Mouse (Mus musculus) C2C12 (cell line): ENCODE data around the gene Slc25a12.

Experiments used
- CEBPB ChIP-seq: IDR thresholded peaks from one replicate; pipeline ENCODE4 v1.6.1; 2011; ENCODE audit warnings: low read depth, mild to moderate bottlenecking, control low read depth, moderate library complexity
- CTCF ChIP-seq: IDR thresholded peaks from one replicate; pipeline ENCODE4 v1.5.1; 2011; ENCODE audit not compliant: control insufficient read depth, insufficient read depth, insufficient read length
- MAX ChIP-seq: IDR thresholded peaks from one replicate; pipeline ENCODE4 v1.6.1; 2011; ENCODE audit warnings: mild to moderate bottlenecking, control low read depth
- MYOG ChIP-seq: IDR thresholded peaks from one replicate; pipeline ENCODE4 v1.6.1; 2011; ENCODE audit not compliant: control insufficient read depth, insufficient read length; ENCODE audit errors: extremely low read depth
- USF1 ChIP-seq: IDR thresholded peaks from one replicate; pipeline ENCODE4 v1.6.1; 2011; ENCODE audit warnings: low read depth, mild to moderate bottlenecking, control low read depth, moderate library complexity

DNA sequence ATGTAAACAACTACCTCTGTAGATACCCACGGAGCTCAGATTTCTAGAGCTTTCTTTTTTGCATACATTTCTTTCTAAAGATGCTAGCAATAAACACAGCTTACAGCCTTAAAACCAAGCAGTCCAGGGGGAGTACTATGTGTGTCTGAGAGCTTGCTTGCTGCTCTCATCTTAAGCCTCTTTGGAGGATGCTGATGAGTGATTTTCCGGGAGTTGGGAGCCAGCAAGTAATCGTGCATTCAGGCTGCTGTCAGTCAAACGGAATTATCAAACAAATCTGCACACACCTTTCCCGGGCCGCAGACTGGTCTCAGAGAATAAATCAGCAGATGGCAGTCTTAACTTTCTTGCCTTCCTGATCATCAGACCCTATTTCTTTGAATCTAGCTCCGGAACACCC is 73.1 kb downstream of the Slc25a12 start:
- TF ChIP-seq CTCF: no peak
- no peak for TF ChIP-seq CEBPB
- no peak for TF ChIP-seq USF1
- no peak for TF ChIP-seq MYOG
- no peak for TF ChIP-seq MAX
